Mouse (Mus musculus): ENCODE measurements around the gene Hebp2. TPM values are rescaled to one million over a fixed set of nuclear protein-coding genes. Genes with fewer than 3 reads are reported as not detected.

The Hebp2 gene
- polyA plus RNA-seq (2012) = 0.09 and 0.31 TPM in 2 replicates

GRCm38 (mm10) chr10:18545813-18546235, at the start of gene Hebp2:
Gene Hebp2 (minus strand): TSS chr10:18546076.

Other genes with a start within 250 kb of the Hebp2 start
- gene Nhsl1, start 227.1 kb downstream of the Hebp2 start, polyA plus RNA-seq (2012) = 0.51 and 0.74 TPM in 2 replicates
- gene Arfgef3, start 197.9 kb upstream of the Hebp2 start, polyA plus RNA-seq (2012) = 0.12 and 0.14 TPM in 2 replicates
- gene Gm4922, start 240.7 kb upstream of the Hebp2 start, polyA plus RNA-seq (2012) = not detected in 2 replicates